Mouse (Mus musculus) lung, embryonic 14.5 days (tissue): ENCODE measurements at regions not wholly inside any gene's neighbourhood (a gene's known extent, or its start where the extent isn't known, plus 50 kb on each side); places are given as distances from the start of the nearest gene placed in this dataset.
A peak's percentile ranks its signal among the peaks of the same experiment; 100 is the strongest.

ENCODE experiments used
- ATAC-seq: fragments of 200-750 bp; cut with Nextera tagmentation; 2 replicates; pipeline ENCODE4 v1.8.0; 2017; ENCODE audit warnings: mild to moderate bottlenecking, moderate TSS enrichment, moderate library complexity; ENCODE audit not compliant: insufficient read depth
- DNase-seq: peaks from one replicate; pipeline ENCODE4 v3.0.0-alpha.2; 2015
- H3K27ac ChIP-seq: fragments of 300-500 bp; sonication (generic); 2 replicates; pipeline ENCODE4 v1.5.1; 2014; ENCODE audit warnings: low read depth, mild to moderate bottlenecking, moderate library complexity
- H3K27me3 ChIP-seq: fragments of 300-500 bp; sonication (generic); 2 replicates; pipeline ENCODE4 v1.6.1; 2014; ENCODE audit warnings: low read length, control low read depth; ENCODE audit not compliant: insufficient read depth
- H3K36me3 ChIP-seq: fragments of 300-500 bp; sonication (generic); 2 replicates; pipeline ENCODE4 v1.6.1; 2014; ENCODE audit warnings: control low read depth; ENCODE audit not compliant: insufficient read depth
- H3K4me1 ChIP-seq: fragments of 300-500 bp; sonication (generic); 2 replicates; pipeline ENCODE4 v1.6.1; 2014; ENCODE audit warnings: antibody characterized with exemption, control low read depth; ENCODE audit not compliant: insufficient read depth
- H3K4me2 ChIP-seq: fragments of 300-500 bp; sonication (generic); 2 replicates; pipeline ENCODE4 v1.6.1; 2014; ENCODE audit warnings: mild to moderate bottlenecking
- H3K4me3 ChIP-seq: fragments of 300-500 bp; sonication (generic); 2 replicates; pipeline ENCODE4 v1.5.1; 2014; ENCODE audit warnings: low read depth, low read length
- H3K9ac ChIP-seq: fragments of 300-500 bp; sonication (generic); 2 replicates; pipeline ENCODE4 v1.6.1; 2014
- H3K9me3 ChIP-seq: fragments of 300-500 bp; sonication (generic); 2 replicates; pipeline ENCODE4 v1.6.1; 2016; ENCODE audit warnings: low read depth, low read length, control low read depth
- CTCF ChIP-seq: IDR thresholded peaks from 2 replicates; pipeline ENCODE4 v1.5.1; 2016; ENCODE audit warnings: antibody characterized with exemption, low read depth
- WGBS: fragments of 180-500 bp; shearing (Covaris S2); extraction: QIAGEN DNeasy Blood & Tissue Kit; methylation state at CpG from one replicate; pipeline ENCODE4 v1.1.7; 2014; 5-methylcytosine and 5-hydroxymethylcytosine counted together

GRCm38 (mm10) chr1:176655487-176656333, 158.2 kb downstream of the Cep170 start:
- Histone ChIP-seq H3K27ac (no peak overlapping the region), H3K27me3 (no peaks in the 10 kb centered on the region), H3K9ac (no peak overlapping the region), H3K4me3 (no peak overlapping the region), H3K4me1 (no peaks in the 10 kb centered on the region), H3K36me3 (no peaks in the 10 kb centered on the region), H3K4me2 (no peak overlapping the region), H3K9me3 (no peaks in the 10 kb centered on the region)
- no peak for ATAC-seq
- no peak for TF ChIP-seq CTCF
- WGBS: 73% methylated on average over 3 of the region's 3 CpGs
- DNase-seq: no peak

- Histone ChIP-seq H3K4me3 (no peak overlapping the region), H3K27me3 (no peaks in the 10 kb centered on the region), H3K9ac (no peak overlapping the region), H3K9me3 (no peaks in the 10 kb centered on the region), H3K4me1 (no peaks in the 10 kb centered on the region), H3K36me3 (no peaks in the 10 kb centered on the region), H3K4me2 (no peak overlapping the region), H3K27ac (no peak overlapping the region)
- no peak for DNase-seq
- WGBS: 38% methylated on average over 1 of the region's 1 CpGs
- ATAC-seq: no peak
- no peak for TF ChIP-seq CTCF
Observed at GRCm38 (mm10) chr1:176644248-176644647, 169.6 kb downstream of the Cep170 start.

- ATAC-seq (no peak), DNase-seq (no peak)
- Histone ChIP-seq H3K4me3 (no peak overlapping the region), H3K4me2 (no peak overlapping the region), H3K9me3 (no peaks in the 10 kb centered on the region), H3K4me1 (no peaks in the 10 kb centered on the region), H3K36me3 (no peaks in the 10 kb centered on the region), H3K27ac (no peak overlapping the region), H3K27me3 (no peaks in the 10 kb centered on the region), H3K9ac (no peak overlapping the region)
- TF ChIP-seq CTCF: no peak
- 59% methylated on average over 4 of the region's 4 CpGs for WGBS
Observed at GRCm38 (mm10) chr1:176623171-176623570, 190.7 kb downstream of the Cep170 start.

GRCm38 (mm10) chr1:176622213-176622612, 191.7 kb downstream of the Cep170 start:
- Histone ChIP-seq H3K27me3 (no peaks in the 10 kb centered on the region), H3K27ac (no peak overlapping the region), H3K36me3 (no peaks in the 10 kb centered on the region), H3K9ac (no peak overlapping the region), H3K9me3 (no peaks in the 10 kb centered on the region), H3K4me1 (no peaks in the 10 kb centered on the region), H3K4me2 (no peak overlapping the region), H3K4me3 (no peak overlapping the region)
- TF ChIP-seq CTCF: no peak
- DNase-seq (no peak), ATAC-seq (no peak)
- 87% methylated on average over 5 of the region's 5 CpGs for WGBS

GRCm38 (mm10) chr1:176621285-176621684, 192.6 kb downstream of the Cep170 start:
- peak; percentile 89 for ATAC-seq
- Histone ChIP-seq H3K4me3 (no peak overlapping the region), H3K27me3 (no peaks in the 10 kb centered on the region), H3K4me1 (no peaks in the 10 kb centered on the region), H3K27ac (no peak overlapping the region), H3K4me2 (no peak overlapping the region), H3K9ac (no peak overlapping the region), H3K36me3 (no peaks in the 10 kb centered on the region), H3K9me3 (no peaks in the 10 kb centered on the region)
- peak; percentile 80 for DNase-seq
- no peak for TF ChIP-seq CTCF
- 44% methylated on average over 2 of the region's 2 CpGs for WGBS

GRCm38 (mm10) chr1:176618896-176619295, 195.0 kb downstream of the Cep170 start:
- Histone ChIP-seq H3K9ac (no peak overlapping the region), H3K27ac (no peak overlapping the region), H3K27me3 (no peaks in the 10 kb centered on the region), H3K4me1 (no peaks in the 10 kb centered on the region), H3K36me3 (no peaks in the 10 kb centered on the region), H3K4me2 (no peak overlapping the region), H3K9me3 (no peaks in the 10 kb centered on the region), H3K4me3 (no peak overlapping the region)
- no peak for DNase-seq
- WGBS: 67% methylated on average over 4 of the region's 4 CpGs
- ATAC-seq: no peak
- TF ChIP-seq CTCF: no peak

- H3K4me3 ChIP-seq: no peak overlapping the region
- ATAC-seq (no peak), DNase-seq (no peak)
- no peak for TF ChIP-seq CTCF
- no peak overlapping the region for H3K9ac ChIP-seq
- no peaks in the 10 kb centered on the region for H3K36me3 ChIP-seq
- H3K27ac ChIP-seq: no peak overlapping the region
- no peaks in the 10 kb centered on the region for H3K9me3 ChIP-seq
- no peaks in the 10 kb centered on the region for H3K27me3 ChIP-seq
- H3K4me1 ChIP-seq: no peaks in the 10 kb centered on the region
- H3K4me2 ChIP-seq: no peak overlapping the region
- 68% methylated on average over 2 of the region's 2 CpGs for WGBS
Observed at GRCm38 (mm10) chr1:176615673-176616072, 198.2 kb downstream of the Cep170 start.
